Mouse (Mus musculus) myocyte (in vitro differentiated cells): ENCODE results near the gene Ybx3.

Source experiments
- CEBPB ChIP-seq: IDR thresholded peaks from 2 replicates; pipeline ENCODE4 v1.6.1; 2011; ENCODE audit warnings: mild to moderate bottlenecking, moderate library complexity; ENCODE audit not compliant: poor library complexity, insufficient read depth, severe bottlenecking
- MAX ChIP-seq: IDR thresholded peaks from one replicate; pipeline ENCODE4 v1.6.1; 2011; ENCODE audit warnings: low read depth, mild to moderate bottlenecking, control low read depth
- MYOG ChIP-seq, 3 experiments: IDR thresholded peaks; one replicate each; pipeline ENCODE4 v1.6.1; 2011; ENCODE audit warnings: control low read depth in 2 of 3, low read depth in 2 of 3, mild to moderate bottlenecking in 2 of 3; ENCODE audit not compliant: insufficient read length in 2 of 3, control insufficient read depth in 1 of 3, insufficient read depth in 1 of 3
- POLR2A ChIP-seq: IDR thresholded peaks from one replicate; pipeline ENCODE4 v1.6.1; 2011; ENCODE audit warnings: low read depth, mild to moderate bottlenecking, control low read depth, moderate library complexity; ENCODE audit not compliant: insufficient read length
- SRF ChIP-seq: IDR thresholded peaks from one replicate; pipeline ENCODE4 v1.6.1; 2011; ENCODE audit warnings: low read depth; ENCODE audit not compliant: control insufficient read depth, insufficient read length
- TCF3 ChIP-seq: IDR thresholded peaks from one replicate; pipeline ENCODE4 v1.6.1; 2011; ENCODE audit warnings: low read depth, control low read depth; ENCODE audit not compliant: insufficient read length
- USF1 ChIP-seq: IDR thresholded peaks from one replicate; pipeline ENCODE4 v1.6.1; 2011; ENCODE audit warnings: low read depth, mild to moderate bottlenecking, control low read depth, moderate library complexity

- no peak for TF ChIP-seq POLR2A
- TF ChIP-seq MAX = no peak
- TF ChIP-seq TCF3 = no peak
- TF ChIP-seq USF1 = no peak
- TF ChIP-seq CEBPB = no peak
- TF ChIP-seq SRF = no peak
- no peak for TF ChIP-seq MYOG (IDR thresholded peaks at IDR 0.05; ENCODE audit: control insufficient read depth in 1 of 3, insufficient read depth in 1 of 3, insufficient read length in 2 of 3, low read depth in 2 of 3)
Measured at GRCm38 (mm10) chr6:131418770-131419169, 30.5 kb upstream of the Ybx3 start.
